Mouse (Mus musculus) lung, adult 18-20 months (tissue): ENCODE measurements around the gene Pcdh8.

Experiments
- DNase-seq, 2 experiments: peaks; one replicate each; pipeline ENCODE4 v3.0.0; 2022; ENCODE audit warnings: mixed read lengths in 2 of 2

Gene Pcdh8

DNA sequence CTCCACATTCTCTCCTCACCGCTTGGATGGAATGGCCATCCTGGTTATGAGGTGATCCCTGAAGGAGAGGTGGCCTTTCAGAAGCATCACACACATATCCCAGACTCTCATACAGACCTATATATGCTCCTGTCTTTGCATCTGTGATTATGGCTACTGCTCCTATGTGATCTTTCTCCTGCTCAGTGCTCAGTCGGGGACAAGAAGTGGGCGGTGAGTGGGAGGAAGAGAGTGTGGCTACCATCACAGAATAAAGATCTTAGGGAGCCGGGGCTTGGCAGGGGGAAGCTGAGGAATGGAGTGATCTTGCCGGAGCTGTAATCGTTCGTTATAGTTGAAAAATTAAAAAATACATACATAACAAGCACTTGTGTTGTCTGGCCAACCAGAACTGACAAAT, 17.4 kb downstream of the Pcdh8 start:
- no peak for DNase-seq

DNA sequence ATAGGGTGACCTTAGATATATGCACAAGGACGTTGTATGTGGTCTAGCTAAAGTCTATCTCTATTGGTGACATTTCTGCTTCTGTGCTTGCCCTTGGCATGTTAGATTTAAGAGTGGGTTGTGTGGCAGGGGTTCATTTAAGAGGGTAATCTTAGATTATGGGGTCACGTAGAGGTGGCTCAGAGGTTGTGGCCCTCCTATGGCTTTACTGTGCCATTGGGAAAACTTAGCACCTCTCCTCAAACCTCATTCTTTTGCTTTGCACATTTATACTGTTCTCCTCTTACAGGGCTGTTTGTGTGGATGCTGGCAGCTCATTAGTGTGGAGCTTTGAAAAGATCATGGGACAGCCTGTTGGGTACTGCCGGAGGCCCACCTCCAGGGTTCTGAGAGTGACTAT, 30.6 kb downstream of the Pcdh8 start:
- DNase-seq = no peak

DNA sequence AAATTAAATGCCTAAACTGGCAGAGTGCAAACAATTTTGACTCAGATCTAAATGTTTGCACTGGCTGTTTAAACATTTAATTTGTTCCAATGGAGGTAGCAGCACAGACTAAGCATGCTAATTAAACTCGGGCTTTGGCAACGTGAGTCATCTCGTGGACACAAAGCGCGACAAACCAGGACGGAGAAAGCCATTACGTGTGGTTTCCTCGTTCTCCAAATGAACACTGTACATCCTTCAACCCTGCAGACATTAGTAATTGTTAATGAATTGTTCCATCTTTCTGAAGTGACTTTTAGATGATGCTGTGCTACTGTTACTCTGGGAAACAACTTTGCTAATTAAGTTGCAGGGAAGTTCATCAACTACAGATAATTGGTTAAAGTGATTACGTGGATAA, 32.7 kb downstream of the Pcdh8 start:
- DNase-seq = no peak

DNA sequence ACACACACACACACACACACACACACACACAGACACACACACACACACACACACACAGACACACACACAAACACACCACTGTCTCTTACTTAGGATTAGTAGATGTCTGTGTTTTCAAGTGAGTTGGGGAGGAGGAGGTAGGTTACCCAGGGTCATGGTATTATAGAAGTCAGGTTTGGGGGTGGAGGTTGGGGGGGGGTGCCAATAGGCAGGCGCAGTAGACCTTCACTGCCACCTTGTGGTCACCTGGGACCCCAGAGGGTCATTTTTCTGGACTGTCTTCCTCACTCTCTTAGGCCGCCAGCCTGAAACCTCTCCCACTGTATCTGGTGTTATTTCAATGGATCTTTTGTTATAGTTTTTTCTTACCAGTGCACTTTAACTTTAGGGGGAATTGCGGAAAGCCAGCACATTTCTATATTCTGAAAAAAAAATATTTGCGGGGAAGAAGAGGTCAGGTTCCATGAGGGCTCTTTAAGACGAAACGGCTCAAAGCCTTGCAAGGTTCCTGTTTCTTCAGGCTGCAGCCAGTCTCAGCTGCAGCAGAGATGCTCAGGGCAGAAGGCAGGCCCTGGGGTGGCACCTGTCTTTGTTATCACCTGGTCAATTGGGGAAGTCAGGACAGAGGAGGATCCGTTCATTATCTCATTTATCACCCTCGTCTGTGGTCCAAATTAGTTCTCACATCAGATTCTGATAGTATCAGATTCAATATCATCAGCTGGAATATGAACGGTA, 33.3 kb downstream of the Pcdh8 start:
- DNase-seq = peak in 1 of 2 experiments; percentile 1

DNA sequence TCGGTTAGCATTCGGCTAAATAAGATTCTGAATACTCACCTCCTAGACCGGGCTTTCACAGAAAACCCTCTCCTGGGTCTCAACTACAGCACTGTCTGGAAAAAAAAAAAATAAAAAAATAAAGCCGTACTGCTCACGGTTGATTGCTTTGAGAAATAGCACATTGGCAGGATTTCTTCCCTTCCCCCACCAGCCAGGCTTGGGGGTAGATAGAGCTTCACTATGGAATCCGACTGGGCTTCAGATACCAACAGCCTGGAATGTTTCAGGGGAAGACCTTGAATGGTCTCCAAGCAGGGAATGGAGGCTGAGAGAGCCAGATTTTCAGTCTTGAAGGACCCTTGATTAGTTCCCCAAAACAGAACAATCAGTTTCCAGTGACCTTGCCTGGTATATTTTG, 34.3 kb downstream of the Pcdh8 start:
- no peak for DNase-seq

DNA sequence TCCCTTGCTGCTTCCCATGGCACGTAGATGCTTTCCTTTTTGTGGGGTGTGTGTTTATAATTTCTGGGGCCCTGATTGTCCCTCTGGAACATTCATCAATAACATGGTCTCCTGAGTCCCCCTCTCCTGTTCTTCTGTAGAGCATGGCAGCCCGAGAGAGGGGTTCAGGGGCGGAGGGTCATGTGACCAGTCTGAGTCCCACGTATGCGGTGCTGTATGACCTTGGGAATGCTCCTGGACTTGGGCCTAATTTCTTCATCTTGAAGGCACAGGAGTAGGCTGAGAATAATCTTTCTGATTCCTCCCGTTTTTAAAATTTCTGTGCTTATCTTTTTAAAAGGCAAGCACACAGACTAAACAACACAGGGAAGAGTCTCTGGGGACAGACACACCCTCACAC, 37.6 kb downstream of the Pcdh8 start:
- no peak for DNase-seq

DNA sequence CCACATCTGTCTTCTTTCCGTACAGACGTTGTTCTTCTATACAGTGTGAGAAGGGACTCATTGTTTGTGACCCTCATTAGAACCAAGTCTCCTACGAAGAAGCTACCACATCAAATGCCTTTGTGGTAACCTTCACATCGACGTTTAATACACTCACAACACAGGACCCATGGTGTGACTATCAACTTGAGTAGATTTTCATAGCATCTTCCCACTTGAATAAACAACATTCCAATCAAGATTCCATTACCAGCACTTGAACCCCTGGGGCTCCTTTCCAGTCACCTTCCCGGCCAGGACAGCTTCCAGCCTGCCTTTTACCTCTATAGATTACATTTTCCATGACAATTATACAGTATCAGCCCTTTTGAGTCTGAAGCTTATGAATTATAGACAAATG, 42.3 kb downstream of the Pcdh8 start:
- DNase-seq = no peak

DNA sequence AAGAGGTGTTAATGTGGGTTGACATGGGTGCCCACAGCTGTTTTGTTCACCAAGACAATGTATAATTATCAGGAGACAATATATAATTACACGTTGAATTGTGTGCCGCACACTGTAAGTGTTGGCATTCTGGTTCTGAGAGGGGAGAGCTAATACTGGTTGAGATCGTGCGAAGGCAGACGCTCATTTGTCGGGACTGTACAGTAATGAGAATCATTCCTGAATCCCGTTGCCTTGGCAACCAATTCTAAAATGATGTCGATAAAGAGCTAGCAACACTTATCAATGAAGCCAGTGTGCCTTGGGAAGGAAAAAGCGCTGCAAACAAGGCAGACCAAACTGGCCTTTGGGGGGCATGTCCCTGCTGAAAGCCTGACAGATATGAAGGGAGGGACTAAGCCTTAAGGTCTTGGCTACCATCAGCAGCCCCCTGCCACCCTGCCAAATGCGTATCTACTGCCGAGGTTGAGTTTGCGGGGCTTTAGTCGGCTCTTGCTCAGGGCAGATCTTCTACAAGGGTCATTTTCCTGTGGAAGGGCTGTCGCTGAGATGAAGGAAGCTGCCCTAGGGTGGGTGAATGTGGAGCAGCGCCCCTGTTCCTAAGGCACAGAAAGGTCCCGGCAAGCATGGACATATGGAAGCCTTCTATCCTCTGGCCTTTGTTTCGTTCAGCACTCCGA, 47.0 kb downstream of the Pcdh8 start:
- DNase-seq = no peak

DNA sequence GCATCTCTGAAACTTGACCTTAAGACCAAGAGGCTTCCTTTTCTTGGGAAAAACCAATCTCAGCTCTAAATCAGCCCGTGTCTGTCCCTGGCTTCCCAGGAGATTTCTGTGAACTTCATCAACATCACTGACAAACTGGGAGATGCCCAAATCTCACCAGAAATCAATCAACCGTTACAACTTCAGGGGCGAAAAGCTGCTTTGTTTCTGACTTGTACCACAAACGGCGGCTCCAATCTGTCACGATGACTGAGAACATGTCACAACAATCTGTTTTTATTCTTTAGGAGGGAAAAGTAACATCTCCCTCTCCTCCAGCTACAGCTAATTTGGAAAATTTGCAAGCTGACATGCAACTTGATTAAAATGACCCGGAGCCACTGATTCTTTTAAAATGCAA, 48.9 kb downstream of the Pcdh8 start:
- no peak for DNase-seq
